Mouse (Mus musculus) ES-E14 (cell line): ENCODE results near the gene Nim1k. TPM values are rescaled to one million over a fixed set of nuclear protein-coding genes. Genes with fewer than 3 reads are reported as not detected.
"Not testable (repeated sequence)": the region's sequence is repeated elsewhere in the genome, so short reads cannot be mapped to it uniquely, and the experiment has no call there.

ENCODE experiments used
- DNase-seq: peaks from one replicate; pipeline ENCODE4 v3.0.0-alpha.2; 2013; ENCODE audit warnings: low read depth, low spot score
- H3K27ac ChIP-seq: 2 replicates; pipeline ENCODE4 v1.5.1; 2012; ENCODE audit warnings: low read depth, mild to moderate bottlenecking, low read length, moderate library complexity, mixed read lengths; ENCODE audit not compliant: poor library complexity, insufficient read depth, severe bottlenecking
- H3K36me3 ChIP-seq: 2 replicates; pipeline ENCODE4 v1.6.1; 2012; ENCODE audit warnings: mild to moderate bottlenecking, low read length, moderate library complexity, mixed read lengths; ENCODE audit not compliant: control insufficient read depth, poor library complexity, insufficient read depth, severe bottlenecking
- H3K4me1 ChIP-seq, 2 experiments: fragments of 150-350 bp in 1 of 2; sonication (generic) in 1 of 2; 2 replicates each; pipeline ENCODE4 v1.6.1; 2012; ENCODE audit warnings: low read length in 2 of 2, mild to moderate bottlenecking in 1 of 2, mixed read lengths in 1 of 2; ENCODE audit not compliant: control insufficient read depth in 2 of 2, insufficient read depth in 2 of 2, poor library complexity in 1 of 2
- H3K4me3 ChIP-seq, 2 experiments: fragments of 150-350 bp in 1 of 2; sonication (generic) in 1 of 2; 2 replicates each; pipeline ENCODE4 v1.5.1; 2012; ENCODE audit warnings: low read length in 2 of 2, low read depth in 1 of 2, mild to moderate bottlenecking in 1 of 2, mixed read lengths in 1 of 2; ENCODE audit not compliant: insufficient read depth in 1 of 2, poor library complexity in 1 of 2, severe bottlenecking in 1 of 2
- H3K9ac ChIP-seq: 2 replicates; pipeline ENCODE4 v1.6.1; 2012; ENCODE audit warnings: low read depth, mild to moderate bottlenecking, low read length, mixed read lengths; ENCODE audit not compliant: poor library complexity, insufficient read depth, severe bottlenecking
- H3K9me3 ChIP-seq: fragments of 150-350 bp; sonication (generic); 2 replicates; pipeline ENCODE4 v1.6.1; 2012; ENCODE audit warnings: low read depth, mild to moderate bottlenecking, low read length; ENCODE audit not compliant: control insufficient read depth, insufficient read depth
- CHD2 ChIP-seq: IDR thresholded peaks from 2 replicates; pipeline ENCODE4 v1.6.1; 2014; ENCODE audit warnings: mild to moderate bottlenecking, low read depth, low read length, inconsistent platforms
- HCFC1 ChIP-seq: IDR thresholded peaks from 2 replicates; pipeline ENCODE4 v1.6.1; 2012; ENCODE audit warnings: low read length, inconsistent platforms, borderline replicate concordance; ENCODE audit not compliant: insufficient read depth
- MAFK ChIP-seq: IDR thresholded peaks from 2 replicates; pipeline ENCODE4 v1.6.1; 2014; ENCODE audit warnings: mild to moderate bottlenecking, low read depth, low read length, inconsistent platforms; ENCODE audit not compliant: insufficient read depth
- ZC3H11A ChIP-seq: IDR thresholded peaks from 2 replicates; pipeline ENCODE4 v1.6.1; 2012; ENCODE audit warnings: low read depth, mild to moderate bottlenecking, inconsistent platforms, low read length, borderline replicate concordance
- ZNF384 ChIP-seq: IDR thresholded peaks from 2 replicates; pipeline ENCODE4 v1.6.1; 2012; ENCODE audit warnings: low read depth, low read length, inconsistent platforms
- in situ Hi-C, 2 experiments: fragments of 600-800 bp; cut with MboI; formaldehyde crosslinking; loops; one replicate each; pipeline ENCODE4 v1.15.1; 2025; ENCODE audit warnings: low sequenced_read_pairs in 2 of 2, inconsistent platforms in 1 of 2; ENCODE audit not compliant: unreplicated experiment in 2 of 2
- total RNA-seq: library from RNA; depleted of rRNA; stranded (reverse); fragments of 300-350 nt; gene quantifications from 2 replicates; pipeline ENCODE4 v1.2.3, GENCODE M21; 2012

Nim1k gene
- total RNA-seq, 1 experiment = 0.22 TPM

DNA sequence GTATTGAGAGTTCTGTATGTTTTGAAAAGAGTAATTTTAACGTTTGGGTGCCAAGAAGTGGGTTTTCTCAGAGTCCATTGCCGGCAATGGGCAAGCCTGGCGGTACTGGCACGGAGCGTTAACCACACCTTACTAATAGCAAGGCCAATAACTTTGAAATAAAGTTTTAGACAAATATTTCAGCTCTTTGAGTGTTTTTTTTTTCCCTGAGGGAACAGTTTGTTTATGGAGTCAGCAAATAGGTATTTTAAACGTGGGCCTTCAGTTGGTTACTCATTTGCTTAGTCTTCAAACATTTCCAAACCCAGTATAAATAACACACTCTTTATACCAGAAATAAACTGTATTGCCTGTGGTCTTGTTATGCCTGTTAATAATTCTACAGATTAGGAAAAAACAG is 47.8 kb downstream of the Nim1k start:
- no peak for DNase-seq
- in situ Hi-C loops = no loop called here
- no peaks in the 10 kb centered on the region for H3K9me3 ChIP-seq
- no peak overlapping the region for H3K9ac ChIP-seq
- peaks cover 29% of the 10 kb centered on the region for H3K36me3 ChIP-seq
- H3K4me3 ChIP-seq = no peak overlapping the region
- no peak overlapping the region for H3K27ac ChIP-seq
- no peak for TF ChIP-seq CHD2
- TF ChIP-seq ZNF384 = no peak
- TF ChIP-seq MAFK = no peak
- TF ChIP-seq ZC3H11A = no peak
- TF ChIP-seq HCFC1 = no peak
- H3K4me1 ChIP-seq = no peaks in the 10 kb centered on the region; a peak in 1 of 4 replicates

DNA sequence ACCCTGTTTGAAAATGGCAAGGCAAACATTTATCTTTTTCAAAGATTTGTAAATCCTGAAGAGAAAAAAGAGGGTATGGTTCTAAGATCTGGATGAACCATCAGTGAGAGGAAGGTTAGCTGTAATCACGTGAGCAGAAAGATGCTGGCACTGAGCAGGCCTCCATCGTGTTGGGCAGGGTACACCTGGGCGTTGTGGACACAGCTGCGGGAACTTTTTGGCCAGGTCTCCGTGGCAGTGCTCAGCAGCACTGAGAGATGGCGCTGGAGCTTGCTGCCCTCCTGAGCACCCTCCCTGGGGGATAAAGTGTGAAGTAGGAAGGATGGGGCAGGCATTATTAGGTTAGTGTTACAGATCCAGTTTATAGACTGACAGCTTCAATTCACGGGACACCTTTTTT is 48.7 kb downstream of the Nim1k start:
- in situ Hi-C loops = no loop called here
- no peaks in the 10 kb centered on the region; a peak in 1 of 4 replicates for H3K4me1 ChIP-seq
- H3K36me3 ChIP-seq = peaks cover 30% of the 10 kb centered on the region

DNA sequence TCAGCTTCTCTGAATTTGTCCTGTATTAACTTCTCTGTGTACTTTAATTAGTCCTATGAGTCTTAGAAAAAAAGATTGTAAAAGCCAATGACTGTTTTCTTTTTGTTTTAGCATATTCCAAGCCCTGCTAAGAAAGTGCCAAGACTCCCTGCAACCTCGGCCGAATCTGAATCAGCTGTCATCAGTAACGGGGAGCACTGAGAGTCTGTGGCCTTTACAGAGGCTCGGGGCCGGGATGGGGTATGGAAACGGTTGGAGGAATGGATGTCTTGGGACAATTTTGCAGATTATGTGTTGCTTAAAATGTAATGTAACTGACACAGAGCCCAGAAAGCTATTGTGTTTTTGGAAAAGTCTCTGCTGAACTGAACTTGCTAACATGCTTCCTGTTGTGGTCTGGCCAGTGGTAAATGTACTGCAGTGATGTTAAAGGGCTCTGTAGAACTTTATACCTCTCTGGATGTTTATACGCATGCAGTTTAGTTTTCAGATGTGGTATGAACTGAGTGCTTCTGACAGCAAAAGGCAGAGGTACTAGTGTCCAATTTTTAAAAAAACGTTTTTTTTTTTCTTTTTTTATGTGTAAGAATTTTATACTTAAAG is 49.3 kb downstream of the Nim1k start:
- H3K9me3 ChIP-seq, H3K4me1 ChIP-seq, H3K27ac ChIP-seq, H3K4me3 ChIP-seq, DNase-seq, in situ Hi-C loops, H3K9ac ChIP-seq: not testable (repeated sequence)
- peaks cover 32% of the 10 kb centered on the region for H3K36me3 ChIP-seq

More for the DNA sequence above, 48.7 kb downstream of the Nim1k start:
- Histone ChIP-seq H3K27ac (no peak overlapping the region), H3K4me3 (no peak overlapping the region), H3K9ac (no peak overlapping the region), H3K9me3 (no peaks in the 10 kb centered on the region)
- TF ChIP-seq MAFK = no peak
- TF ChIP-seq HCFC1 = no peak
- no peak for TF ChIP-seq ZC3H11A
- TF ChIP-seq ZNF384 = no peak
- no peak for DNase-seq

DNA sequence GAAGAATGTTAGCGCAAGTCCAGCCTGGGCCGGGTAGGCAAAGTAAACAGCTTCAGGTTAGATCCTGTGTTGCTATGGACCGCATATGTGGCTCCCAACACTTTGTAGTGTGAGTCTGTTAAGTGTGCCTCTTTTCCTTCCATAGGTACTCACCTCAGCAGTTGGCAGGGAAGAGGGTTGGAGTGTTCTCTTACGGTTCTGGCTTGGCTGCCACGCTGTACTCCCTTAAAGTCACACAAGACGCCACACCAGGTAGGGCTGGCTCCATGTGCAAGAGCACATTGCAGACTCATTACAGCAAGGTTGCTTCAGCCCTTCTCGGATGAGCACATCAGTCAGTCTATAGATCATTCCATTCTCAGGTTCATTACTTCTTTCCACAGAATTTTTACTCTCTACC is 51.4 kb downstream of the Nim1k start:
- in situ Hi-C loops = no loop called here
- peaks cover 38% of the 10 kb centered on the region for H3K36me3 ChIP-seq
- no peak for DNase-seq

DNA sequence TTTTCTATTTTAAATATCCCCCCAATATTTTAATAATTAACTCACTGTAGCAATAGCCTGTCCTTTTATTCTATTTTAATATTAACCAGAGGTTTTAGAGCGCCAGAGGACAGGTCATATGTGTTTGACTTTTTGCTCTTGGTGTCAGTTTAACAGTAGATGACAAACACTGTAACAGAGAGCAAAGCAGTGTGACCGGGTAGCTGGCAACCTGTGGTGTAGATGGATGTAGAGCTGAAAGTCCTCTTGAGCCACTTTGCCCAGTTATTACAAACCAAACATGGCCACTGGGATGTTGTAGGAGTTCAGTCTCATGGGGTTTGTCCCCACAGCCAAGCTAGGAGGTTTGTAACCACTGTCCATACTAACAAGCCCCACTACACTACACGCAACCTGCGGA is 57.2 kb downstream of the Nim1k start:
- peaks cover 7 to 9% of the 10 kb centered on the region in 2 experiments for H3K4me1 ChIP-seq
- H3K4me3 ChIP-seq = no peak overlapping the region
- H3K9ac ChIP-seq = no peak overlapping the region
- TF ChIP-seq CHD2 = no peak
- TF ChIP-seq HCFC1 = no peak
- no peak for TF ChIP-seq ZNF384
- TF ChIP-seq MAFK = no peak
- no peak for TF ChIP-seq ZC3H11A
- no peak overlapping the region for H3K27ac ChIP-seq
- no peak for DNase-seq
- in situ Hi-C loops = no loop called here
- H3K36me3 ChIP-seq = peaks cover 28% of the 10 kb centered on the region
- no peaks in the 10 kb centered on the region for H3K9me3 ChIP-seq

More for the DNA sequence above, 51.4 kb downstream of the Nim1k start:
- no peak overlapping the region for H3K9ac ChIP-seq
- H3K27ac ChIP-seq = no peak overlapping the region
- no peak overlapping the region for H3K4me3 ChIP-seq
- H3K4me1 ChIP-seq = no peaks in the 10 kb centered on the region; a peak in 1 of 4 replicates
- TF ChIP-seq MAFK (no peak), CHD2 (no peak), ZNF384 (no peak), HCFC1 (no peak), ZC3H11A (no peak)
- no peaks in the 10 kb centered on the region for H3K9me3 ChIP-seq
